Mouse (Mus musculus): Measurements from ENCODE around the gene Jsrp1. TPM values are rescaled to one million over a fixed set of nuclear protein-coding genes. Genes with fewer than 3 reads are reported as not detected.

The Jsrp1 gene
- total RNA-seq, 1 experiment from 2014 or later: 6.7 TPM

GRCm38 (mm10) chr10:80808985-80809632, 4.2 kb downstream of the Jsrp1 start:
- DNase-seq: no peak

DNA sequence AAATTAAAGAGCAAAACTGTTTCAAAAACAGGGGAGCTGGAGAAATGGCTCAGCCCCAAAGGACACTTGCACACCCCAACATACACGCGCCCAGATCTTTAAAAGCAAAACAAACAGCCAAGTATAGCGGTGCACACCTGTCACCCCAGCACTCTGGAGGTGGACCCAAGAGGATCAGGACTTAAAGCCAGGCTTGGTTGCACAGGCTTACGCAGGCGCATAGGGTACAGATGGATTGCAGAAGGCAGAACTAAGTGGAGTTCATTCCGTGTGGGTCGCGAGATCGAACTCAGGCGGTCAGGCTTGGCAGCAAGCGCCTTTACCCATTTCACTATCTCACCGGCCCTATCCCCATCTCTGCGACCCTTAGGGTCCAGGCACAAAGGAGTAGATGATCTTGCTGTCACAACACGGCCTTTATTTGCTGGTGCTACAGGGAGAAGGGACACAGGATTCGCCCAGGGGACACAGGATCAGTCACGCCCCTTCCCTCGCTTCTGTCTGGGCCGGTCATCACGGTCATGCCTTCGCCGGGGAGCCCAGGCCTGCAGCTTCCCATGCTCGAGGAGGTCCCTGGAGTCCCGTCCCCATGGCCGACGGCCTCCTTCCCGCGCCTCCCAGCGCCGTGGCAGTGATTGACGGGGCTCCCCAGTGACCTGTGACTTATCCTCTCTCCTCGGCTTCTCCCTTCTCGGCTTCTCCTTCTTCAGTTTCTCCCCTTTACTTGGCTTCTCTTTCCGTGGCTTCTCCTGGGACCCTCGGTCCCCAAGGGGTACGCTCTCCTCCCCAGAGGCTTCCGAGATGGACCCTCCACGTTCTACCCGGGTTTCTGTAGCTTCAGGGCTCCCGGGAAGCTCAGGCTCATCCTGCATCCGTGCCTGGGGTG, 5.0 kb downstream of the Jsrp1 start:
- DNase-seq: no peak

GRCm38 (mm10) chr10:80807057-80807627, 6.2 kb downstream of the Jsrp1 start:
- DNase-seq: peak; percentile 78

GRCm38 (mm10) chr10:80806341-80807056, 6.8 kb downstream of the Jsrp1 start:
- DNase-seq: no peak

GRCm38 (mm10) chr10:80805925-80806324, 7.4 kb downstream of the Jsrp1 start:
- peak; percentile 85 for DNase-seq

- no peak for DNase-seq
Observed at GRCm38 (mm10) chr10:80805322-80805721, 8.0 kb downstream of the Jsrp1 start.

DNA sequence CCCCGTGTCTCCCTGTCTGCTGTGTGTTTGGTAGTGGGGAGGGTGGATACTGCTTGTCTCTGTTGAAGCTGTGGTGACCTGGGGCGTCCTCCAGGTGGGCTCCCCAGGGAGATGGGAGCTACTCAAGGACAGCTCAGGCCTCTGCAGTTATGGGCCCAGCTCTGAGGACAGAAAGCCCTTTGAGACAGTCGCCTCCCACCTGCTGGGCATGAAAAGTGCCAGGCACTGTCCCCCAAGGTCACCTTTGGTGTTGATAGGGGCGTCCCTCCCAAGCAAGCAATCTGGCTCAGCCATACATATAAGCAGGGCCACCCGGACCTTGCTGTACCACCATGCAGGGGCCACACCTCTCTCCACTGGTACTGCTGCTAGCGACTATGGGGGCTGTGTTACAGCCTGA, 8.4 kb downstream of the Jsrp1 start, which contains the start of gene Amh:
Gene Amh, plus strand, starts transcription at position 328 of the 400 bp plus-strand sequence.
- DNase-seq: no peak

DNA sequence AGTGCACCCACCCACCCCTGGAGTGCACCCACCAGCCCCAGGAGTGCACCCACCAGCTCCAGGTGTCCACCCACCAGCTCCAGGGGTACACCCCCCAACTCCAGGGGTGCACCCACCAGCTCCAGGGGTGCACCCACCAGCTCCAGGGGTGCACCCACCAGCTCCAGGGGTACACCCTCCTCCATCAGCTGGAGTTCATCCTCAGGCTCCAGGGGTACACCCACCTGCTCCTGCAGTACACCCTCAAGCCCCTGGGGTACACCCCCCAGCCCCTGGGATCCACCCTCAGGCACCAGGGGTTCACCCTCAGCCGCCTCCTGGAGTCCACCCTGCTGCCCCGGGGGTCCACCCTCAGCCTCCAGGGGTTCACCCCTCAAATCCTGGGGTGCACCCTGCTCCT, 9.0 kb downstream of the Jsrp1 start:
- DNase-seq: no peak

- DNase-seq: no peak
Observed at GRCm38 (mm10) chr10:80802996-80803395, 10.3 kb downstream of the Jsrp1 start.

DNA sequence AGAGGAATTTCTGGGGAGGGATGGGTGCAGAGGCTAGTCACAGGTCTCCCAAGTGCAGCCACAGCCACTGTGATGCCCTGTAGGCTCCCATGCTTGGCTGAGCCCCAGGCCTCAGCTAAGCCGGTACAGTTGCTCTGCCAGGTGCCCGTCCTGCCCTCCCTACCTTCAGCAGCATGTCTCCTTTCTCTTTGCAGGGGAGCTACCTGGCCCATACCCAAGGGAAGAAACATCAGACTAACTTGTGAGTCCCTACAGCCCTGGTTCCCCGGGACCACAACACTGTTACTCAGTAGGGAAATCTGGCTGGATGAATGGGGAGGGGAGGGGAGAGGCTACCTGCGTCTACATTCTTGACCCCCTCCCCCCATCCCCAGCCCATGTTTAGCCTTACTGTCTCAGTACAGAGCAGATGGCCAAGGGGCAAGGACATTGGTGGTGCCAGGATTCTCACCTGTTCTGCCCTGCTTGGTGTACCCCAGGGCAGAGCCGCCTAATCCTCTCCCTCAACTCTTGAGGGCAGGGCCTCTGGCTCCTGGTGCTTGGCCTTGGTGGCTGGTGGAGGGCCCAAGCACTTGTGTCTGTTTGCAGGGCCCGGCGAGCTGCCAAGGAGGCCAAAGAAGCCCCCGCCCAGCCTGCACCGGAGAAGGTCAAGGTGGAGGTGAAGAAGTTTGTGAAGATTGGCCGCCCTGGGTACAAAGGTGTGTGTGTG, 10.9 kb downstream of the Jsrp1 start:
- no peak for DNase-seq

GRCm38 (mm10) chr10:80799070-80799566, 14.2 kb downstream of the Jsrp1 start:
- DNase-seq: no peak

DNA sequence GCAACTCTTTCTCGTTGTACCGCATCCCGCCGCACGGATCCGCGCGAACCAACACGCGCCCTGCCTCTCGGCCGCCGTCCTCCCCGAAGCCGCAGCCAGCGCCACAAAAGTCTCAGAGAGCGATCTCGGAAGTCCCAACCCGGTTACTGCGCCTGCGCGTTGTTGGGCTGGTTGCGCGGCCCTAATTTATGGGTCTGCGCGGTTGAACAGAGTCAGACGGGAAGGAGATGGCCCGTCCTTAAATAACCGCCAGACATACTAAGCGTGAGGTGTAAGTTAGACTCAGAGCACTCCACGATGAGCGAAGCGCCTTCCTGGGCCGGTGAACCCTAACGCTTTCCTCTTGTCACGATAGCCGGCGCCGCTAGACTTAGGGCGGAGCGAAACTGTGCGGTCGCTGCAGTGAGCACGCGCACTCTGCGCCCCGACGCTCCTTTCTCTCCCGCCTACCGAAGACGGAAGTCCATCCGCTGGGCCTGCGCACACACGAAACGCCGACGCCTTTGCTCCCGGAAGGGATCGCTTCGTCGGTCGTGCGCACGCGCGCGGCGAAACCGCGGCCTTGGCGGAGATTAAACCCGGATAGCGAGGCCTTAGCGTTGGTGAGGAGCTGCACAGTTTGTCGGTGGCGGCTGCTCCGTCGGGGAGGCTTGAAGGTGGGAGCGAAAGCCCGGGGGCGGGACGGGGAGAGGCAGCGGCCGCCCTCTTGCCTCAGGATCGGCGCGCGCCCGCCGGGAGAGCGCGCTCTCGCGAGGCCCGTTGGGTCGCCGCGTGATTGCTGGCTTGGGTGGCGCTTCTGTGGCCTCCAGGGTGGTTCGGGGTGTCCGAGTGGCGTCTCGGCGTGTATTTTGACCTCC, 14.9 kb downstream of the Jsrp1 start, which contains the start of the genes Sf3a2 and Plekhj1:
Gene Sf3a2, plus strand, starts transcription at position 49 of the 857 bp plus-strand sequence.
Gene Plekhj1, minus strand, starts transcription at position 477 of the 857 bp plus-strand sequence.
- peak; percentile 96 for DNase-seq

DNA sequence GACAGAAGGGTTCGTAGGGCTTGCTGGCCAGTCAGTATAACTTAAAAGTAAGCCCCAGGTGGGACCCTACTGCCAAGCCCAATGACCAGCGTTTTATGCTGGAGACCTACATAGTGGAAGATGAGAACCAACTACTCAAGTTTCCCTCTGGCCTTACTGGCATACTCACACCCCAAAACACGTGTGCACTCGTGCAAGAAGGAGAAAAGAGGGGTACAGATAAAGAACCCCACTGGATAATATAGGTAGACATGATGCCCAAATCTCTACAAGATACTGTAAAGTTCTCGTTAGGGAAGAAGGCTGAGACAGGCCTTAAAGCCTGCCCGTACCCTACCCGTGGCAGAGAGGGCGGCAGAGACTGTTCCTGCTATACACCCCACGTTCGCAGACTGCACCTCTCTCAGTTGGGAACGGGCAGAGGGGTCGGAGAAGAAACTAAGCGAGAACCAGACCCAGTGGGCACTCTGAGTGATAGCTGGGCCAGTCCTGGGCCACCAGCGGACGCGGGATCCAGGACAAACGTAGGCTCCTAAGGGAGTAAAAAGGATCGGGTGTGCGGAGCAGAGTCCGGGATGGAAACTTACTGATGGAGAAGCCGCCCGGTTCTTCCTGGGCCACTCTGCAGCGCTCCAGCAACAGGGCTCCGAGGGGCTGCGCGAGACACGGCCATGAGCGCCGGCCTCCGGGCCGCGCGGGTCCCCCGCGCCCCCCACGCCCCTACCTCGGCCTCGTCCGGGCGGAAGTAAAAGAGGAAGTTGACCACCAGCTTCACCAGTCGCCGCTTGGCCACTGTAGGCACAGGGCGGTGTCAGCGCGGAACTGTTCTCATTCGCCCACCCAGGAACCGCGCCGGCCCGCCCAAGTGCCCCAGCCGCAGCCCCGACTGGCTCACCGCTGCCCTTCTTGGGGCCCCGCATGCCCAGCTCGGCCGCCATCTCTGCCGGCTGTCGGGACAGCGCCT, 15.8 kb downstream of the Jsrp1 start:
- no peak for DNase-seq

DNA sequence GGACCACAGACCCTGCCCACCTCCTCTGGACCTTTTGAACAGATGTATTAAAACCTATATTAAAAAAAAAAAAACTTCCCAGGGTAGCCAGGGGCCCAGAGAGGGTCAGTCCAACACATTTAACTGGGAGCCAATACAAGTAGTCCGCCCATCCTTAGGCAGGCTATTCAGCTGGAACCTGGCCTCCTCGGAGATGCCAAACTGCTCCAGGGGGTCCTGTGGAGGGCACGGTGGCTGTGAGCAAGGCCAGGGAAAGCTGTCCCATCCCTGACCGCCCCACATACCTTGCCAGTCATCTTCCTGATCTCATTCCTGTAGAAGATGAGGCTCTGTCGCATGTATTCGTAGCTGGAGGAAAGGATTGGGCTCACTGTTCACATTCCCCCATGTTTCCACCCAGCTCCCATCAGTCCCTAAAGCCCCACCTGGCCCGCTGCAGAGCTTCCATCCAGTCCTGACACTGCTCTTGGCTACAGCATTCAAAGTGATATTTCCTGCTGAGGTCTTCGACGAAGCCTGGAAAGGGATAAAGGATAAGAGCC, 16.9 kb downstream of the Jsrp1 start:
- no peak for DNase-seq

DNA sequence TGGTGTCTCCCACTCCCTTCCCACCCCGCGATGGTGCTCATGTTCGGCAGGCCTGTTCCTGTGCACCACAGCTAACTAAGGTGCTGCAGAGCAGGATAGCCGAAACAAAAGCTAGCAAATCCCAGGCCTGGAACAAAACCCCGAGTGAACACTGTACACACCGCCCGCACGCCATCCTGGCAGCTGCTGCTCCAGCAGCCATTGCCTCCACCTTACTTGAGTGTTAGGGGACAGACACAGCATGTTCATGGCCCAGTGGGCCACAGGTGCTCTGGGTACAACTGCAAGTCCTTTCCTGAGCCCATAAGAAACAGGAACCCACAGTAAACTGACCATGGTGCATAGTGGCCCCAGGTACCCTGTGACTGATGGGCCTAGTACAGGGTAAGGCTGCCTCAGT, 18.5 kb downstream of the Jsrp1 start:
- DNase-seq: no peak

- no peak for DNase-seq
Observed at GRCm38 (mm10) chr10:80793803-80794202, 19.5 kb downstream of the Jsrp1 start.

- DNase-seq: no peak
Observed at GRCm38 (mm10) chr10:80793033-80793784, 20.1 kb downstream of the Jsrp1 start.

Data from adrenal gland, postnatal 25 days (tissue).